22 mouse cellular contexts compared by ENCODE assay signal in genomic region chrX:73916945-73917344, GRCm38 (mm10). TPM values are rescaled to one million over a fixed set of nuclear protein-coding genes. Genes with fewer than 3 reads are reported as not detected.
"Had no signal": no experiment of that assay in that cellular context is flagged by ENCODE, and none has a peak within 500 bp of the region (broad histone marks: within the 10 kb centered on the region; RNA-seq: fewer than 3 reads in every experiment).

No protein-coding gene starts in this region.

- ATAC-seq: liver, postnatal 0 days; lung, postnatal 0 days; midbrain, embryonic 16.5 days had no signal

- H3K27ac ChIP-seq: limb, embryonic 12.5 days; limb, embryonic 15.5 days; liver, embryonic 14.5 days; macrophage; midbrain, embryonic 12.5 days; neural tube, embryonic 13.5 days had no signal

- H3K4me2 ChIP-seq: limb, embryonic 12.5 days; limb, embryonic 15.5 days; liver, embryonic 11.5 days; lung, embryonic 14.5 days; midbrain, embryonic 12.5 days; neural tube, embryonic 13.5 days had no signal

- DNase-seq: kidney, postnatal 14 days; kidney, postnatal 4 days; left cerebral cortex, postnatal 4 days; liver, postnatal 0 days; lung, embryonic 14.5 days; thymus, adult 18-20 months; thymus, postnatal 36 days had no signal

- H3K4me1 ChIP-seq: limb, embryonic 12.5 days; limb, embryonic 15.5 days had no signal

- H3K27me3 ChIP-seq: limb, embryonic 12.5 days; midbrain, embryonic 12.5 days; neural tube, embryonic 13.5 days had no signal

- H3K4me3 ChIP-seq: limb, embryonic 12.5 days; limb, embryonic 15.5 days; midbrain, embryonic 12.5 days; myocyte; neural tube, embryonic 13.5 days had no signal

- H3K9me3 ChIP-seq: limb, embryonic 12.5 days; limb, embryonic 15.5 days; midbrain, embryonic 12.5 days; neural tube, embryonic 13.5 days had no signal

- H3K9ac ChIP-seq: limb, embryonic 12.5 days; limb, embryonic 15.5 days; liver, embryonic 14.5 days; liver, postnatal 0 days; lung, embryonic 14.5 days; midbrain, embryonic 12.5 days; neural tube, embryonic 13.5 days had no signal

RNA-seq across cellular contexts. Expression of gene Avpr2, which starts 25.0 kb away (rescaled TPM):
- total RNA-seq: layer of hippocampus, adult 18-20 months; layer of hippocampus, postnatal 14 days; left cerebral cortex, adult 8-10 months; left cerebral cortex, postnatal 14 days; left cerebral cortex, postnatal 4 days had no signal
- polyA plus RNA-seq: lung, embryonic 14.5 days; myocyte; testis, adult 2 months had no signal
